Mouse (Mus musculus): Measurements from ENCODE around the gene Ubap1l. TPM values are rescaled to one million over a fixed set of nuclear protein-coding genes. Genes with fewer than 3 reads are reported as not detected.

The Ubap1l gene
- polyA plus RNA-seq, 2 experiments = 0.62 TPM; not detected in 1

DNA sequence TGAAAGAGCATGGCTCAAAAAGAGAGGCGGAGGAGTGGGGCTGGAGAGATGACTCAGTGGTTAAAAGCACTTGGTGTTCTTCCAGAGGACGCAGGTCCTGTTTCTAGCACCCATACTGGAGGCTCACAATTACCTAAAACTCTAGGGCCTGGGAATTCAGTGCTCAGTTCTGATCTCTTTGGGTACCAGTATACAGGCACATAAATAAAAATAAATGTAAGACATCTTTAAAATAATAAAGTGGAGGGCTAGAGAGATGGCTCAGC, 44.3 kb downstream of the Ubap1l start:
- 81% methylated on average over 2 of the region's 2 CpGs for WGBS
- H3K4me2 ChIP-seq (replicated peaks; ENCODE audit: low read depth, low read length, severe bottlenecking) = no peak overlapping the region
- H3K9ac ChIP-seq (ENCODE audit: low read depth, low read length, severe bottlenecking) = no peak overlapping the region
- H3K9me3 ChIP-seq (ENCODE audit: control insufficient read depth, low read length) = no peaks in the 10 kb centered on the region
- no peak overlapping the region for H3K27ac ChIP-seq (replicated peaks; ENCODE audit: low read depth, low read length)
- ATAC-seq (ENCODE audit: low FRiP score, low read depth) = no peak
- no peak for DNase-seq (ENCODE audit: low spot score)
- no peaks in the 10 kb centered on the region for H3K4me1 ChIP-seq (ENCODE audit: control insufficient read depth, insufficient read depth, low read length)
- H3K27me3 ChIP-seq (ENCODE audit: control insufficient read depth, insufficient read depth, low read length) = no peaks in the 10 kb centered on the region
- H3K4me3 ChIP-seq (replicated peaks; ENCODE audit: low read length) = no peak overlapping the region
- no peak for TF ChIP-seq POLR2A (IDR thresholded peaks at IDR 0.05; ENCODE audit: borderline replicate concordance, extremely low read depth, insufficient read depth, insufficient read length)
- H3K36me3 ChIP-seq (ENCODE audit: control insufficient read depth, insufficient read depth, low read length) = no peaks in the 10 kb centered on the region

DNA sequence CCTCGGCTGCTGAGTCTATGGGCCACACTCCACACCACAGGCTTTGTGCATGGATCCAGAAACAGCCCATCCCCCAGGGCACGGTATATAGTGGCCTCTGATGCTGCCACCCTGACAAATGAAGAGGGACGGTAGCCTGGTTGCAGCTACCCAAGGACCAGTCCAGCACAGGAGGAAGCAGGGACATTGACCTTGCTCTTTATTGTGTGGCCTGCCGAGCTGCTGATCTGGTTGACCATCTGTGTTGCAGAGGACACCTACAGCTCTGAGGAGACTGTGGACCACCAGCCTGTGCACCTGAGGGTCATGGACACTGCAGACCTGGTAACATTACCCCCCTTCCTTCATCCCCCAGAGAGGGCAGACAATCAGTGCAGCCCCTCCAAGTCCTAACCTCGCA, 46.5 kb downstream of the Ubap1l start:
- no peak for TF ChIP-seq POLR2A (IDR thresholded peaks at IDR 0.05; ENCODE audit: borderline replicate concordance, extremely low read depth, insufficient read depth, insufficient read length)
- 74% methylated on average over 5 of the region's 5 CpGs for WGBS
- DNase-seq (ENCODE audit: low spot score) (no peak), ATAC-seq (ENCODE audit: low FRiP score, low read depth) (no peak)
- Histone ChIP-seq H3K27me3 (ENCODE audit: control insufficient read depth, insufficient read depth, low read length) (no peaks in the 10 kb centered on the region), H3K9me3 (ENCODE audit: control insufficient read depth, low read length) (no peaks in the 10 kb centered on the region), H3K36me3 (ENCODE audit: control insufficient read depth, insufficient read depth, low read length) (no peaks in the 10 kb centered on the region), H3K4me2 (replicated peaks; ENCODE audit: low read depth, low read length, severe bottlenecking) (no peak overlapping the region), H3K4me1 (ENCODE audit: control insufficient read depth, insufficient read depth, low read length) (no peaks in the 10 kb centered on the region), H3K9ac (ENCODE audit: low read depth, low read length, severe bottlenecking) (no peak overlapping the region), H3K27ac (replicated peaks; ENCODE audit: low read depth, low read length) (no peak overlapping the region), H3K4me3 (replicated peaks; ENCODE audit: low read length) (no peak overlapping the region)

DNA sequence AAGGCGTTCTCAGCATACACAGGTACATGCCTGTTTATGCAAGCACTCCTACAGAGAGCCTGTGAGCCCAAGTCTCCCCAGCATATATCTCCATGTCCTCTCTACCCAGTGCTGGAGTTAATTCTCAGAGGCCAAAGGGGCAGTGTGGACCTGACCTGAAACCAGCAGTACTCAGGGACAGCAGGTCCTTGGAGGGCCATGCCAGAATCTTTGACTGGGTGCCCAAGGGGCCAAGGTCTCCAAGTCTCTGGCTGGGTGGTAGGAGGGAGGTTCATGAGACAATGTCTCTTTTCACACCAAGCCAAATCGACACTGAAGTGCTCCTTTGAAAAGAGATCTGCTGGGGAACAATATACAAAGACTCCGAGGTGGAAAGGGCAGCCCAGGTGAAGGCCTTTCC, 47.0 kb downstream of the Ubap1l start:
- Histone ChIP-seq H3K9me3 (ENCODE audit: control insufficient read depth, low read length) (no peaks in the 10 kb centered on the region), H3K4me2 (replicated peaks; ENCODE audit: low read depth, low read length, severe bottlenecking) (no peak overlapping the region), H3K9ac (ENCODE audit: low read depth, low read length, severe bottlenecking) (no peak overlapping the region), H3K4me1 (ENCODE audit: control insufficient read depth, insufficient read depth, low read length) (no peaks in the 10 kb centered on the region), H3K27ac (replicated peaks; ENCODE audit: low read depth, low read length) (no peak overlapping the region), H3K36me3 (ENCODE audit: control insufficient read depth, insufficient read depth, low read length) (no peaks in the 10 kb centered on the region), H3K27me3 (ENCODE audit: control insufficient read depth, insufficient read depth, low read length) (no peaks in the 10 kb centered on the region), H3K4me3 (replicated peaks; ENCODE audit: low read length) (no peak overlapping the region)
- DNase-seq (ENCODE audit: low spot score) (no peak), ATAC-seq (ENCODE audit: low FRiP score, low read depth) (no peak)
- WGBS = 82% methylated on average over 3 of the region's 3 CpGs
- no peak for TF ChIP-seq POLR2A (IDR thresholded peaks at IDR 0.05; ENCODE audit: borderline replicate concordance, extremely low read depth, insufficient read depth, insufficient read length)

DNA sequence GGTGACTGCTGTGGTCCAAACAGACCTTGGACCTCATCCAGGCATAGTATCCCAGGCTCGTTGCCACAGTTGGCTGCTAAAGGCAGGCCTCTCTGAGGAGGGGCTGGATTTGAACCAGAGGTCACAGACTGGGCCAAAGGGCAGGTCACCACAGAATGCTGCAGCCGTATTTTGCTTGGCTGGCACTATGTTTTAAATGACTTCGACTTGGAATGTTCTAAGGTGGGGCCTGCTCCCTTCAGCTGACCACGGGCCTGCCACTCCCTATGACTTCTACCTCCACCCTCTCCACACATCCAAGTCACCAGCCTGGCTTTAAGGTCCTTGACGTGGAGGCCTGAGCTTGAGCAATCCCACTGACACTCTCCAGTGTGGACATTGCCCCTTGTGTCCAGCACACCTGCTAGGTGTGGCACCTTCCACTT, 48.0 kb downstream of the Ubap1l start:
- TF ChIP-seq POLR2A (IDR thresholded peaks at IDR 0.05; ENCODE audit: borderline replicate concordance, extremely low read depth, insufficient read depth, insufficient read length) = no peak
- no peaks in the 10 kb centered on the region for H3K4me1 ChIP-seq (ENCODE audit: control insufficient read depth, insufficient read depth, low read length)
- H3K9ac ChIP-seq (ENCODE audit: low read depth, low read length, severe bottlenecking) = no peak overlapping the region
- no peaks in the 10 kb centered on the region for H3K36me3 ChIP-seq (ENCODE audit: control insufficient read depth, insufficient read depth, low read length)
- WGBS = 66% methylated on average over 5 of the region's 5 CpGs
- no peaks in the 10 kb centered on the region for H3K27me3 ChIP-seq (ENCODE audit: control insufficient read depth, insufficient read depth, low read length)
- no peaks in the 10 kb centered on the region for H3K9me3 ChIP-seq (ENCODE audit: control insufficient read depth, low read length)
- H3K4me2 ChIP-seq (replicated peaks; ENCODE audit: low read depth, low read length, severe bottlenecking) = no peak overlapping the region
- ATAC-seq (ENCODE audit: low FRiP score, low read depth) (no peak), DNase-seq (ENCODE audit: low spot score) (no peak)
- H3K4me3 ChIP-seq (replicated peaks; ENCODE audit: low read length) = no peak overlapping the region
- H3K27ac ChIP-seq (replicated peaks; ENCODE audit: low read depth, low read length) = no peak overlapping the region

DNA sequence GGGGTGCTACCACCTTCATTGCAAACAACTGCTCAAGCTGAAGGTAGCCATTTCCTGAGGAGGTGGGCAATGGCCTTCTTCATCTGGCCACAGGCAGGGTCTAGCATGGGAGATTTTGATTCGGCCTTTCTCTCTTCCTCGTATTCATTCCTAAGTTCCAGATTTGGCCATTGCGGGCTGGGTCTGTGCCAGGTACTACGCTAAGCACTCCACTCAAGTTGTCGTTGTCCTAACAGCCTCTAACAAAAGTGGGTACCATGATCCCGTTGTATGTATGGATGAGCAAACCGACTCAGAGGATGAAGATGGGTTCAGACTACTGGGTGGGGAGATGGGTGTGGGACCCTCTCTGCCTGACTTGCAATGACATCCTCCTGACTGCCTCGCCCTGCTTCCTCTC, 49.5 kb downstream of the Ubap1l start:
- H3K27ac ChIP-seq (replicated peaks; ENCODE audit: low read depth, low read length) = no peak overlapping the region
- H3K9me3 ChIP-seq (ENCODE audit: control insufficient read depth, low read length) = no peaks in the 10 kb centered on the region
- no peak overlapping the region for H3K4me3 ChIP-seq (replicated peaks; ENCODE audit: low read length)
- no peaks in the 10 kb centered on the region for H3K36me3 ChIP-seq (ENCODE audit: control insufficient read depth, insufficient read depth, low read length)
- H3K9ac ChIP-seq (ENCODE audit: low read depth, low read length, severe bottlenecking) = no peak overlapping the region
- no peak for TF ChIP-seq POLR2A (IDR thresholded peaks at IDR 0.05; ENCODE audit: borderline replicate concordance, extremely low read depth, insufficient read depth, insufficient read length)
- H3K4me2 ChIP-seq (replicated peaks; ENCODE audit: low read depth, low read length, severe bottlenecking) = no peak overlapping the region
- ATAC-seq (ENCODE audit: low FRiP score, low read depth) = no peak
- no peaks in the 10 kb centered on the region for H3K27me3 ChIP-seq (ENCODE audit: control insufficient read depth, insufficient read depth, low read length)
- DNase-seq (ENCODE audit: low spot score) = no peak
- H3K4me1 ChIP-seq (ENCODE audit: control insufficient read depth, insufficient read depth, low read length) = no peaks in the 10 kb centered on the region
- WGBS = 93% methylated on average over 8 of the region's 8 CpGs

DNA sequence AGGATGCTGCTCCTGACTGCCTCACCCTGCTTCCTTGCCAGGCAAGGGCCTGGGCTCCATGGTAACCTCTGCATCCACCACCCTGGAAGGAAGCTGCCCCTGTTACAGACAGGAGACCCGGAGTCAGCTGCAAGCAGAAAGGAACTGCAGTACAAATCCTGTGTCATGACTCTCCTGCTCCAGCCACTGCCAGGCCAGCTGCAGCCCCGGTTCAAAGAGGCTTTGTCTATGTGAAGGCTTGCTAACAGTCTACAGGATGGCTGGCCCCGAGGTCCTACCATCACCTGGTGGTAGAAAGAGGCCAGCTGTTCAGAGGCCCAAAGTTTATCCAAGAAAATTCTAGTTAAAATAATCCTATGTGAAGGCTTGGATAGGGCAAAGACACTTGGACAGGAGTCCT, 50.5 kb downstream of the Ubap1l start:
- Histone ChIP-seq H3K4me1 (ENCODE audit: control insufficient read depth, insufficient read depth, low read length) (no peaks in the 10 kb centered on the region), H3K27ac (replicated peaks; ENCODE audit: low read depth, low read length) (no peak overlapping the region), H3K4me3 (replicated peaks; ENCODE audit: low read length) (no peak overlapping the region), H3K4me2 (replicated peaks; ENCODE audit: low read depth, low read length, severe bottlenecking) (no peak overlapping the region), H3K9me3 (ENCODE audit: control insufficient read depth, low read length) (no peaks in the 10 kb centered on the region), H3K9ac (ENCODE audit: low read depth, low read length, severe bottlenecking) (no peak overlapping the region), H3K27me3 (ENCODE audit: control insufficient read depth, insufficient read depth, low read length) (no peaks in the 10 kb centered on the region), H3K36me3 (ENCODE audit: control insufficient read depth, insufficient read depth, low read length) (no peaks in the 10 kb centered on the region)
- DNase-seq (ENCODE audit: low spot score) (no peak), ATAC-seq (ENCODE audit: low FRiP score, low read depth) (no peak)
- TF ChIP-seq POLR2A (IDR thresholded peaks at IDR 0.05; ENCODE audit: borderline replicate concordance, extremely low read depth, insufficient read depth, insufficient read length) = no peak
- WGBS = 60% methylated on average over 3 of the region's 3 CpGs
